Mouse (Mus musculus) limb, embryonic 14.5 days (tissue): ENCODE measurements around the gene Fam90a1b. TPM values are rescaled to one million over a fixed set of nuclear protein-coding genes. Genes with fewer than 3 reads are reported as not detected.

Experiments
- ATAC-seq: fragments of 200-750 bp; cut with Nextera tagmentation; 2 replicates; pipeline ENCODE4 v1.8.0; 2017; ENCODE audit warnings: low read depth, moderate number of reproducible peaks, moderate TSS enrichment; ENCODE audit not compliant: low FRiP score
- DNase-seq: peaks from one replicate; pipeline ENCODE4 v3.0.0-alpha.2; 2015; ENCODE audit warnings: low spot score
- H3K27ac ChIP-seq: fragments of 300-500 bp; sonication (generic); replicated peaks from 2 replicates; pipeline ENCODE4 v1.5.1; 2014; ENCODE audit warnings: low read depth, mild to moderate bottlenecking, low read length, moderate library complexity, mixed read lengths
- H3K27me3 ChIP-seq: fragments of 300-500 bp; sonication (generic); 2 replicates; pipeline ENCODE4 v1.6.1; 2014; ENCODE audit warnings: low read length, mixed read lengths; ENCODE audit not compliant: control insufficient read depth, insufficient read depth
- H3K36me3 ChIP-seq: fragments of 300-500 bp; sonication (generic); 2 replicates; pipeline ENCODE4 v1.6.1; 2014; ENCODE audit warnings: mild to moderate bottlenecking, low read length, moderate library complexity, mixed read lengths; ENCODE audit not compliant: control insufficient read depth, insufficient read depth
- H3K4me1 ChIP-seq: fragments of 300-500 bp; sonication (generic); 2 replicates; pipeline ENCODE4 v1.6.1; 2014; ENCODE audit warnings: antibody characterized with exemption, low read length, mixed read lengths; ENCODE audit not compliant: control insufficient read depth, insufficient read depth
- H3K4me2 ChIP-seq: fragments of 300-500 bp; sonication (generic); replicated peaks from 2 replicates; pipeline ENCODE4 v1.6.1; 2014; ENCODE audit warnings: low read depth, mild to moderate bottlenecking, low read length, moderate library complexity; ENCODE audit not compliant: severe bottlenecking
- H3K4me3 ChIP-seq: fragments of 300-500 bp; sonication (generic); replicated peaks from 2 replicates; pipeline ENCODE4 v1.5.1; 2014; ENCODE audit warnings: low read length
- H3K9ac ChIP-seq: fragments of 300-500 bp; sonication (generic); 2 replicates; pipeline ENCODE4 v1.6.1; 2014; ENCODE audit warnings: mild to moderate bottlenecking, low read depth, low read length, moderate library complexity; ENCODE audit not compliant: severe bottlenecking
- H3K9me3 ChIP-seq: fragments of 300-500 bp; sonication (generic); 2 replicates; pipeline ENCODE4 v1.6.1; 2016; ENCODE audit warnings: low read length; ENCODE audit not compliant: control insufficient read depth
- POLR2A ChIP-seq: fragments of 200-500 bp; IDR thresholded peaks from 2 replicates; pipeline ENCODE4 v1.8.0; 2012; ENCODE audit warnings: inconsistent platforms, mild to moderate bottlenecking, moderate library complexity, borderline replicate concordance; ENCODE audit not compliant: insufficient read depth, insufficient read length; ENCODE audit errors: extremely low read depth
- WGBS: fragments of 180-500 bp; shearing (Covaris S2); extraction: QIAGEN DNeasy Blood & Tissue Kit; methylation state at CpG from one replicate; pipeline ENCODE4 v1.1.7; 2014; 5-methylcytosine and 5-hydroxymethylcytosine counted together
- polyA plus RNA-seq, 2 experiments: library from polyadenylated mRNA; depleted of rRNA in 1 of 2; stranded (reverse) in 1 of 2; unstranded in 1 of 2; fragments of >200 nt; fragmentation: Nextera tagmentation in 1 of 2; extraction: Ambion mirVana in 1 of 2; gene quantifications; 2 replicates each; pipeline versions ENCODE4 v1.2.1 to v1.2.3; 2012 to 2014

Gene Fam90a1b
- polyA plus RNA-seq (2012; rRNA removed), result 0.08 and 0.13 TPM in 2 replicates
- 0.10 and 0.19 TPM in 2 replicates for polyA plus RNA-seq (2014; fragmentation: Nextera tagmentation; extraction: Ambion mirVana)

DNA sequence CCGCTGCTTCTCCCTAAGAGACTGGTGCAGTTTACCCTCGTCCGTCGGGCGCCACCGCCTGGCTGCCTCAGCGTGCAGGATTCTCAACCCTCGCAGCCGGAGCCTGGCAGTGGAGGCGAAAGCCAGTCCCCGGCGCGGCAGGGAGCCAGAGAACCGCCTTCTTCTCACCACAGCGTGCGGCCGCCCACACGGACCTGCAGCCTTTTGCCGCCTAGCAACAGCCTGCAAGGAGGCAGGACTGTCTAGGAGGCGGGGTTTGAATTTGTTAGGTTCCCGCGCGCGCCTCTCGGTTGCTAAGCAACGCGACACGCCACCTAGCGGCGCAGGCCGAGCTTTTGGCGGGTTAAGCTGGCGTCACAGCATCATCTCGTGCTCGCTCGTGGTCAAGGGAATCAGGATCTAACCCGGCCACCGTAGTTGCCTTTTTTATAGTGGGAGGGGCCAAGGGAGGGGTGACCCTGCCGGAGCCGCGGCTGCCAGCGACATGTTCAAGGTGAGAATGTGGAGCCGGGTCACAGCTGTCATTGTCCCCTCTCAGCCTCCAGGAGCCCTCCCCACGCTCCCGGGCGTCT lies at the start of gene Fam90a1b, which contains the start of gene Apoo:
Fam90a1b (minus strand) TSS at position 108 of the 572 bp plus-strand sequence.
Apoo (plus strand) TSS at position 448 of the 572 bp plus-strand sequence.
- H3K4me3 ChIP-seq, result peak within 1 kb of the TSS; percentile 52
- peak within 1 kb of the TSS; percentile 38 for H3K9ac ChIP-seq
- H3K27ac ChIP-seq, result no peak within 1 kb of the TSS
- H3K4me2 ChIP-seq, result peak within 1 kb of the TSS; percentile 48
- WGBS, result 16% methylated on average over 37 of the region's 46 CpGs
- TF ChIP-seq POLR2A, result 0 out of 2 replicates have a peak, but pooled peaks have one; percentile 33
- H3K27me3 ChIP-seq, result peaks cover 27% of the 10 kb centered on the region
- peak; percentile 94 for DNase-seq
- H3K36me3 ChIP-seq, result no peaks in the 10 kb centered on the region
- no peaks in the 10 kb centered on the region for H3K9me3 ChIP-seq
- no peaks in the 10 kb centered on the region for H3K4me1 ChIP-seq
- peak; percentile 97 for ATAC-seq

DNA sequence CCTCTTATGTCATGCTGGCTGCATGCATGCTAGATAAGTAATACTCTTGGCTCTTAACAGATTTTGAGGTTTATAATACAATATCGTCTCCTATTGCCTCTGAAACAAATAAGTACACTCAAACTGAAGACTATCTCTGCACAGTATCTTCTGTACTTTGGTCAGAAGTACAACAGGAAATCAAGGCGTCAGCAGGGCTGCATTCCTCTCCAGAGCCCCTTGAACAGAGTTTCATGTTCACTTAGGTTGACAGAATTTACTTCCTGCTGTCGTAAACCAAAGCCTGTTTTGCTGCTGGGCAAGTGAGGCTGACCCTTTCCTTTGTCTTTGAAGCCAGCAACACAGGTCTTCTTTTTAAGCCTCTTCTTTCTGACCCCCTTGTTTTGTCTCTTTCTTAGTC lies 42.4 kb upstream of the Fam90a1b start:
- 44% methylated on average over 3 of the region's 3 CpGs for WGBS
- no peaks in the 10 kb centered on the region for H3K27me3 ChIP-seq

DNA sequence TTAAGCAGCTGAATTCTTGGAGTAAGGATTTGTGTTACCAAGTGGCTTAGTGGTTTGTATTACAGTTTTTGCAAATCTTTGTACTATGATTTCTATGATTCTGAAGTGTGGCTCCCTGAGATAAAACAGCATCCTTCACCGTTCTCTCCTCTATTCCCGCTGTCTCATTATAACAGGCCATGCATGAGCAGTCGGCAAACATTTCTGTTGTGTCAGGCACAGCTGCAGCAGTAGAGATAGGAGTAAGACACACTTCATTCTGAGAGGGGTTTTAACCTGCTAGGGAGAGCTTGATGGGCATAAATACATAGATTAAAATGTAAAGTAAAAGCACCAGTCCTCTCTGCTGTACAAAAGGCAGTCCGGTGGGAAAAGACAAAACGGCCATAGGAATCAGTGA lies 12.2 kb upstream of the Fam90a1b start:
- H3K27ac ChIP-seq, result no peak overlapping the region
- H3K27me3 ChIP-seq, result no peaks in the 10 kb centered on the region; the same call in 1 of the 2 replicates
- H3K4me3 ChIP-seq, result no peak overlapping the region
- peaks cover 6% of the 10 kb centered on the region; the same call in 1 of the 2 replicates for H3K36me3 ChIP-seq
- H3K9ac ChIP-seq, result no peak overlapping the region
- no peaks in the 10 kb centered on the region for H3K4me1 ChIP-seq
- WGBS, result 85% methylated on average over 5 of the region's 5 CpGs
- TF ChIP-seq POLR2A, result no peak
- H3K9me3 ChIP-seq, result no peaks in the 10 kb centered on the region
- H3K4me2 ChIP-seq, result no peak overlapping the region
- ATAC-seq (no peak), DNase-seq (no peak)

More for the DNA sequence above, 42.4 kb upstream of the Fam90a1b start:
- no peaks in the 10 kb centered on the region for H3K9me3 ChIP-seq
- no peak overlapping the region for H3K27ac ChIP-seq
- no peak for TF ChIP-seq POLR2A
- no peak overlapping the region for H3K9ac ChIP-seq
- ATAC-seq (no peak), DNase-seq (no peak)
- no peak overlapping the region for H3K4me3 ChIP-seq
- H3K4me1 ChIP-seq, result no peaks in the 10 kb centered on the region
- no peak overlapping the region for H3K4me2 ChIP-seq
- H3K36me3 ChIP-seq, result no peaks in the 10 kb centered on the region

DNA sequence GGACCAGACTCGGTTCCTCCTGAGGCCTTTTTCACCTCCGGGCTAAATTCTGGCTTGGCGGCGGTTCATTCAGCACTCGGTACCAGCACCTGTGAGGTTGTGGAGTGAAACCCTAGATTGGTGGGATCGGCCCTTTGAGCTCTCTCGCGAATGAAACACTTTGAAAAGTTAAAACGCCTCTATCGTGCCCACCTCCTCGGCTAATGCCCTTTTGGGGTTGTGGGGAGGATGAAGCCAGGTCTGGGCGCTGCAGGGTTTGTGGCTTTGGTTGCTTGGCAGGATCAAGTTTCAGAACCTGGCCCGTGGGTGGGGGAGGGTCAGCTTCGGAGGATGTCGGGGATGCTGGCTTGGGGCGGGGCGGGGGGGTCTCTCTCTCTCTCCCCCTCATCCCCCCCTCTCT lies 671 bp upstream of the Fam90a1b start:
- peak overlapping the region; percentile 38 for H3K9ac ChIP-seq
- H3K9me3 ChIP-seq, result no peaks in the 10 kb centered on the region
- DNase-seq (no peak), ATAC-seq (peak; percentile 17; the same call in 1 of the 2 replicates)
- H3K4me2 ChIP-seq, result peak overlapping the region; percentile 44
- TF ChIP-seq POLR2A, result no peak
- H3K4me3 ChIP-seq, result peak overlapping the region; percentile 52
- no peaks in the 10 kb centered on the region for H3K4me1 ChIP-seq
- 21% methylated on average over 15 of the region's 17 CpGs for WGBS
- H3K27me3 ChIP-seq, result peaks cover 27% of the 10 kb centered on the region
- no peak overlapping the region for H3K27ac ChIP-seq
- no peaks in the 10 kb centered on the region for H3K36me3 ChIP-seq

DNA sequence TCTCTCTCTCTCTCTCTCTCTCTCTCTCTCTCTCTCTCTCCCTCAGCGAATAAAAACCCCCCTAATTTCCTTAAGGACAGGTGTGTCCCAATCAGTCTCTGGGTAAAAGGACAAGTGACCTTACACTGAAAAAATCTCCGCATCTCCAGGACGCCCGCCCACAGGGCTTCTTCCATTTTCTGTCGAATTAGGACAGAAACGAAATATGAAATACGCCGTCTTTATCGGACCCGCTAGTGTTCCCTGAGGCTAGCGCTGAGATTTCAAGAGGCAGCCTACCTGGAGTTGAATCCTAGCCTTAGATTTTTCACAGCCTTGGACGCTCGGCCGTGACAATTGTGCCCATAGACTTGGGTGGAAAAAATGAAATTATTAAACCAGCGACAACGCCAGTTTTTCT lies 548 bp downstream of the Fam90a1b start:
- ATAC-seq (no peak), DNase-seq (no peak)
- WGBS, result 28% methylated on average over 16 of the region's 16 CpGs
- Histone ChIP-seq H3K4me3 (peak overlapping the region; percentile 52), H3K9me3 (no peaks in the 10 kb centered on the region), H3K27ac (no peak overlapping the region), H3K4me1 (no peaks in the 10 kb centered on the region), H3K4me2 (peak overlapping the region; percentile 48), H3K36me3 (no peaks in the 10 kb centered on the region), H3K9ac (no peak overlapping the region), H3K27me3 (peaks cover 27% of the 10 kb centered on the region)
- no peak for TF ChIP-seq POLR2A
